Mouse (Mus musculus) embryonic facial prominence, embryonic 14.5 days (tissue): Measurements from ENCODE around the gene Cldn6. TPM values are rescaled to one million over a fixed set of nuclear protein-coding genes. Genes with fewer than 3 reads are reported as not detected.

Experiments
- ATAC-seq: fragments of 200-750 bp; cut with Nextera tagmentation; 2 replicates; pipeline ENCODE4 v1.8.0; 2017; ENCODE audit warnings: low read depth, moderate number of reproducible peaks, moderate TSS enrichment
- DNase-seq: peaks from one replicate; pipeline ENCODE4 v3.0.0-alpha.2; 2015; ENCODE audit warnings: low spot score
- H3K27ac ChIP-seq: fragments of 300-500 bp; sonication (generic); replicated peaks from 2 replicates; pipeline ENCODE4 v1.5.1; 2014; ENCODE audit warnings: low read depth, mild to moderate bottlenecking, low read length, moderate library complexity
- H3K27me3 ChIP-seq: fragments of 300-500 bp; sonication (generic); replicated peaks from 2 replicates; pipeline ENCODE4 v1.6.1; 2014; ENCODE audit warnings: low read length; ENCODE audit not compliant: control insufficient read depth, insufficient read depth
- H3K36me3 ChIP-seq: fragments of 300-500 bp; sonication (generic); 2 replicates; pipeline ENCODE4 v1.6.1; 2014; ENCODE audit warnings: low read length, mixed read lengths; ENCODE audit not compliant: control insufficient read depth, insufficient read depth
- H3K4me1 ChIP-seq: fragments of 300-500 bp; sonication (generic); 2 replicates; pipeline ENCODE4 v1.6.1; 2014; ENCODE audit warnings: antibody characterized with exemption, low read length; ENCODE audit not compliant: control insufficient read depth, insufficient read depth
- H3K4me2 ChIP-seq: fragments of 300-500 bp; sonication (generic); 2 replicates; pipeline ENCODE4 v1.6.1; 2014; ENCODE audit warnings: low read depth, mild to moderate bottlenecking, low read length, moderate library complexity, mixed read lengths
- H3K4me3 ChIP-seq: fragments of 300-500 bp; sonication (generic); 2 replicates; pipeline ENCODE4 v1.5.1; 2014; ENCODE audit warnings: low read depth, mild to moderate bottlenecking, low read length
- H3K9ac ChIP-seq: fragments of 300-500 bp; sonication (generic); 2 replicates; pipeline ENCODE4 v1.6.1; 2014; ENCODE audit warnings: low read depth, mild to moderate bottlenecking, low read length, moderate library complexity, mixed read lengths
- H3K9me3 ChIP-seq: fragments of 300-500 bp; sonication (generic); 2 replicates; pipeline ENCODE4 v1.6.1; 2016; ENCODE audit warnings: low read length; ENCODE audit not compliant: control insufficient read depth
- WGBS: fragments of 180-500 bp; shearing (Covaris S2); extraction: QIAGEN DNeasy Blood & Tissue Kit; methylation state at CpG from one replicate; pipeline ENCODE4 v1.1.7; 2014; 5-methylcytosine and 5-hydroxymethylcytosine counted together
- polyA plus RNA-seq: library from polyadenylated mRNA; unstranded; fragments of >200 nt; fragmentation: Nextera tagmentation; extraction: Ambion mirVana; gene quantifications from 2 replicates; pipeline ENCODE4 v1.2.1, GENCODE M21; 2014

The Cldn6 gene
- polyA plus RNA-seq, 1 experiment from 2014 or later = 17.0 TPM

DNA sequence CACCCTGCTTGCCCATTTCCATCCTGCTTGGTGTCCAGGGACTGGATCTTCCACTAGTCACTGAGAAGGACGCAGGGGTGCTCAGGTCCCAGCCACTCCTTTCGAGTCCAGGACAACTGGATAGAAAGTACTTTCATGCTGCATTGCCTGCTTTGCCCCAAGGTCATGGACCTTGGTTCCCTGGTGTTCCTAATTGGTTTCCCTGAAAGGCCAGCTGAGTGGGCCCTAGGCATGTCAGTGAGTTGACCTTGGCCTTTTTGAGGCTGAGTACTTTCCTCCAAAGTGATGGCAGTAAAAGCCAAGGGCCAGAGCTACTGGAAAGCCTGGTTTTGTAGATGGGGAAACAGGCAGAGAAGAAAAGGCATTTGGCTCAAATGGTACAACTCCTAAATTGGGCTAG is 42.8 kb downstream of the Cldn6 start:
- H3K9me3 ChIP-seq = no peaks in the 10 kb centered on the region
- no peaks in the 10 kb centered on the region for H3K27me3 ChIP-seq
- 73% methylated on average over 2 of the region's 2 CpGs for WGBS
- no peak overlapping the region for H3K27ac ChIP-seq
- H3K4me2 ChIP-seq = no peak overlapping the region
- ATAC-seq (no peak), DNase-seq (no peak)
- 0 out of 2 replicates have a peak, but pooled peaks cover 7% of the 10 kb centered on the region for H3K4me1 ChIP-seq
- H3K9ac ChIP-seq = no peak overlapping the region
- no peak overlapping the region for H3K4me3 ChIP-seq
- no peaks in the 10 kb centered on the region for H3K36me3 ChIP-seq

DNA sequence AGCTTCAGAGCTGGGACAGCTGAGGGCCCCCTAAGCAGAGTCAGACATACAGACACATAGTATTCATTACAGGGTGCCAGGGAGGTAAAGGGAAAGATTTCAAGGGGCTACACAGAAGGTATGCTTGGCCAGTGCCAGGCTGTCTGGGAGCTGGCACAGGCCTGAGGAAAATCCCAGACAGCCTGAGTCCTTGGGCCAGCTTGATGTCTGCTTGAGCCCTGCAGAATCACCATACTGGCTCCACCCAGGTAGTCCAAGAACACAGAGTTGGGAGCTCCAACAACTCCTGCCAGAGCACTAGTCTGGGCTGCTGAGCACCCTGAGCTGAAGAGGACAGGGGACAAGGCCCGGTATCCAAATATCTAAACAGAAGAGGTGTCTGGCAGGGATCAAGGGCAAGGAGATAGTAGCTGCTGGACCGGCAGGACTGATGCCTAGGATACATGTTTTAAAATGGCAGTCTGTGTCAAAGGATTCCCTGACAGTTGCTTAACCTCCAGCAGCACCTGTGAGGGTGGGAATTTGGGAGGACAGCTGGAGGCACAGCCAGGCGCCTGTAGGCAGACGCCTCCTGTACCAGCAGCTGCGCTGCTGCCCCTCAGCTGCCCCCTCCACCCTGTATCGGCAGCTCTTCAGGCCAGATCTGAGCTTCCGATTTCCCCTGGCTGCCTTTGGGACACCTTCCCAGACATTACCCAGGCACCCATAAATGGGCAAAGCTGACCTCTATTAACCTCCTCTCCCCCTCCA is 43.5 kb downstream of the Cldn6 start, which contains the start of gene 1520401A03Rik:
TSS of gene 1520401A03Rik (minus strand) at position 408 of the 750 bp plus-strand sequence.
- Histone ChIP-seq H3K4me1 (0 out of 2 replicates have a peak, but pooled peaks cover 9% of the 10 kb centered on the region), H3K27me3 (no peaks in the 10 kb centered on the region), H3K9ac (no peak within 1 kb of the TSS), H3K4me2 (no peak within 1 kb of the TSS), H3K4me3 (no peak within 1 kb of the TSS), H3K9me3 (no peaks in the 10 kb centered on the region), H3K36me3 (no peaks in the 10 kb centered on the region), H3K27ac (no peak within 1 kb of the TSS)
- 72% methylated on average over 5 of the region's 7 CpGs for WGBS
- ATAC-seq = no peak
- DNase-seq = peak; percentile 48

DNA sequence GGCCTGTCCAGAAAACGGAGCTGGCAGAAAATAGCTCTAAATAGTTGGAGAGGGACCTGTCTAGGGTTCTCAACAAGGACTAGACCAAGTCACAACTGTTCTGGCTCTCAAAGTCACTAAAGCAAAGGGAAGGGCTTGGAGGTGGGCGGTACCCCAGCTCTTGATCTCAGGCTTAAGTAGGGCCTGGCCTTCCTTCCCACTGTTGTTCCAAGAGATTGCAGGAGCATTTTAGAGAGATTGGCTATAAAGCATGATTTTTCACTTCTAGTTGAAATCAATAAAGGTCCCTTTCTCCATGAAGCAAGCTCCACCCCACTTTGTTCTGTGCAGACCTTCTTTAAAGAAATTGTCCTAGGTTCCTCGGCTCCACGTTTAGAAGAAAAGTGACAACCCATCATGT is 46.4 kb downstream of the Cldn6 start:
- peak overlapping the region; percentile 90 for H3K4me3 ChIP-seq
- ATAC-seq (no peak), DNase-seq (no peak)
- no peaks in the 10 kb centered on the region for H3K9me3 ChIP-seq
- H3K36me3 ChIP-seq = no peaks in the 10 kb centered on the region
- H3K9ac ChIP-seq = peak overlapping the region; percentile 84
- no peaks in the 10 kb centered on the region for H3K27me3 ChIP-seq
- 61% methylated on average over 4 of the region's 4 CpGs for WGBS
- peak overlapping the region; percentile 78 for H3K4me2 ChIP-seq
- peak overlapping the region; percentile 80 for H3K27ac ChIP-seq
- 0 out of 2 replicates have a peak, but pooled peaks cover 9% of the 10 kb centered on the region for H3K4me1 ChIP-seq

- ATAC-seq (peak; percentile 93), DNase-seq (peak; percentile 97)
- H3K27me3 ChIP-seq = no peaks in the 10 kb centered on the region
- H3K9ac ChIP-seq = peak within 1 kb of the TSS; percentile 84
- H3K4me2 ChIP-seq = peak within 1 kb of the TSS; percentile 78
- H3K4me1 ChIP-seq = 0 out of 2 replicates have a peak, but pooled peaks cover 9% of the 10 kb centered on the region
- H3K4me3 ChIP-seq = peak within 1 kb of the TSS; percentile 90
- no peaks in the 10 kb centered on the region for H3K9me3 ChIP-seq
- peak within 1 kb of the TSS; percentile 80 for H3K27ac ChIP-seq
- H3K36me3 ChIP-seq = no peaks in the 10 kb centered on the region
- 2% methylated on average over 48 of the region's 73 CpGs for WGBS
These were observed 47.1 kb downstream of the Cldn6 start, which contains the start of gene Pkmyt1 for GRCm38 (mm10) chr17:23725999-23726757. Gene Pkmyt1, plus strand, starts transcription at chr17:23726336.

GRCm38 (mm10) chr17:23726758-23727142 is 47.7 kb downstream of the Cldn6 start:
- ATAC-seq = peak; percentile 86
- peak; percentile 92 for DNase-seq
- WGBS = under 1% methylated on average over 17 of the region's 20 CpGs
- Histone ChIP-seq H3K4me1 (0 out of 2 replicates have a peak, but pooled peaks cover 9% of the 10 kb centered on the region), H3K4me3 (peak overlapping the region; percentile 90), H3K9me3 (no peaks in the 10 kb centered on the region), H3K36me3 (no peaks in the 10 kb centered on the region), H3K27me3 (no peaks in the 10 kb centered on the region), H3K27ac (peak overlapping the region; percentile 76), H3K4me2 (peak overlapping the region; percentile 78), H3K9ac (peak overlapping the region; percentile 84)

- no peak overlapping the region for H3K9ac ChIP-seq
- H3K36me3 ChIP-seq = no peaks in the 10 kb centered on the region
- H3K9me3 ChIP-seq = no peaks in the 10 kb centered on the region
- no peaks in the 10 kb centered on the region for H3K27me3 ChIP-seq
- no peak overlapping the region for H3K4me2 ChIP-seq
- H3K4me3 ChIP-seq = no peak overlapping the region
- ATAC-seq (no peak), DNase-seq (no peak)
- 0 out of 2 replicates have a peak, but pooled peaks cover 8% of the 10 kb centered on the region for H3K4me1 ChIP-seq
- no peak overlapping the region for H3K27ac ChIP-seq
- 37% methylated on average over 1 of the region's 1 CpGs for WGBS
These were observed 51.4 kb downstream of the Cldn6 start for GRCm38 (mm10) chr17:23730441-23730840.

Other genes with a start within 250 kb of the Cldn6 start
- not detected in 2 replicates for gene Vmn2r117, start 199.6 kb upstream of the Cldn6 start, polyA plus RNA-seq
- 17.7 and 18.2 TPM in 2 replicates for gene Zfp213, start 115.0 kb upstream of the Cldn6 start, polyA plus RNA-seq
- 11.6 and 11.7 TPM in 2 replicates for gene Zfp13, start 79.8 kb upstream of the Cldn6 start, polyA plus RNA-seq
- gene Zscan10, start 78.4 kb upstream of the Cldn6 start, polyA plus RNA-seq = 0.14 TPM in 1 of 2 replicates, not detected in the other
- gene Mmp25, start 34.0 kb upstream of the Cldn6 start, polyA plus RNA-seq = 0.90 and 1.4 TPM in 2 replicates
- gene Bicdl2, start 18.7 kb upstream of the Cldn6 start, polyA plus RNA-seq = 3.1 and 3.9 TPM in 2 replicates
- gene Hcfc1r1, start 5.7 kb upstream of the Cldn6 start, polyA plus RNA-seq = 94.8 and 107 TPM in 2 replicates
- gene Thoc6, start 5.4 kb upstream of the Cldn6 start, polyA plus RNA-seq = 35.1 and 38.1 TPM in 2 replicates
- 23.3 and 30.7 TPM in 2 replicates for gene Tnfrsf12a, start 1.8 kb upstream of the Cldn6 start, polyA plus RNA-seq
- 14.6 and 17.9 TPM in 2 replicates for gene Cldn9, start 4.8 kb downstream of the Cldn6 start, polyA plus RNA-seq
- gene 1520401A03Rik, start 43.5 kb downstream of the Cldn6 start, polyA plus RNA-seq = 1.6 and 2.8 TPM in 2 replicates
- gene Pkmyt1, start 47.1 kb downstream of the Cldn6 start, polyA plus RNA-seq = 39.6 and 40.3 TPM in 2 replicates
- 20.9 and 22.9 TPM in 2 replicates for gene Paqr4, start 61.6 kb downstream of the Cldn6 start, polyA plus RNA-seq
- 12.9 and 21.2 TPM in 2 replicates for gene Kremen2, start 66.6 kb downstream of the Cldn6 start, polyA plus RNA-seq
- 62.9 and 74.7 TPM in 2 replicates for gene Flywch1, start 92.4 kb downstream of the Cldn6 start, polyA plus RNA-seq
- gene Flywch2, start 106.8 kb downstream of the Cldn6 start, polyA plus RNA-seq = 27.0 and 33.9 TPM in 2 replicates
- 320 and 345 TPM in 2 replicates for gene Srrm2, start 111.3 kb downstream of the Cldn6 start, polyA plus RNA-seq
- 1,099 and 1,112 TPM in 2 replicates for gene Elob, start 149.9 kb downstream of the Cldn6 start, polyA plus RNA-seq
- 0.77 and 0.88 TPM in 2 replicates for gene Prss33, start 156.8 kb downstream of the Cldn6 start, polyA plus RNA-seq
- 0.25 TPM in 1 of 2 replicates, not detected in the other for gene Prss32, start 164.6 kb downstream of the Cldn6 start, polyA plus RNA-seq
- 0.64 and 1.1 TPM in 2 replicates for gene Prss41, start 164.9 kb downstream of the Cldn6 start, polyA plus RNA-seq
- not detected in 2 replicates for gene Prss21, start 188.8 kb downstream of the Cldn6 start, polyA plus RNA-seq
- 2.3 and 6.8 TPM in 2 replicates for gene Dcpp1, start 201.6 kb downstream of the Cldn6 start, polyA plus RNA-seq
- not detected in 2 replicates for gene Dcpp2, start 201.6 kb downstream of the Cldn6 start, polyA plus RNA-seq
- gene Dcpp3, start 238.2 kb downstream of the Cldn6 start, polyA plus RNA-seq = 3.9 and 15.6 TPM in 2 replicates